Mouse (Mus musculus) granulocyte monocyte progenitor cell, adult 5-6 weeks (primary cell): ENCODE results near the gene Ncapg2. TPM values are rescaled to one million over a fixed set of nuclear protein-coding genes. Genes with fewer than 3 reads are reported as not detected.

ENCODE experiments used
- ATAC-seq: replicated peaks from 2 replicates; pipeline ENCODE4 v1.8.0; 2016; ENCODE audit warnings: mild to moderate bottlenecking, moderate TSS enrichment, inconsistent platforms; ENCODE audit not compliant: poor library complexity, severe bottlenecking
- total RNA-seq, 2 experiments: library from RNA; stranded (forward) in 1 of 2; stranded (reverse) in 1 of 2; fragments of 200-712, 200-1000 nt in 1 of 2; fragments of >200 nt in 1 of 2; fragmentation: Nextera tagmentation in 1 of 2; gene quantifications; 2 replicates each; pipeline ENCODE4 v1.2.3; 2014 to 2017

Gene Ncapg2
- total RNA-seq, 2 experiments from 2014 or later: 54.7 to 113 TPM

GRCm38 (mm10) chr12:116512482-116512881 lies 107.3 kb downstream of the Ncapg2 start:
- no peak for ATAC-seq

Other genes with a start within 250 kb of the Ncapg2 start
- gene Wdr60, start 142.4 kb upstream of the Ncapg2 start, total RNA-seq (2014; fragmentation: Nextera tagmentation): 5.0 and 6.9 TPM in 2 replicates
- 5.8 and 7.0 TPM in 2 replicates for gene Wdr60, start 142.4 kb upstream of the Ncapg2 start, total RNA-seq (2017)
- gene Gm11027, start 130.0 kb upstream of the Ncapg2 start, total RNA-seq (2014; fragmentation: Nextera tagmentation): not detected in 2 replicates
- gene Gm11027, start 130.0 kb upstream of the Ncapg2 start, total RNA-seq (2017): not detected in 2 replicates
- 29.1 and 32.8 TPM in 2 replicates for gene Esyt2, start 124.2 kb upstream of the Ncapg2 start, total RNA-seq (2014; fragmentation: Nextera tagmentation)
- 32.0 and 41.6 TPM in 2 replicates for gene Esyt2, start 124.2 kb upstream of the Ncapg2 start, total RNA-seq (2017)
- not detected in 2 replicates for gene Ptprn2, start 80.3 kb downstream of the Ncapg2 start, total RNA-seq (2014; fragmentation: Nextera tagmentation)
- gene Ptprn2, start 80.3 kb downstream of the Ncapg2 start, total RNA-seq (2017): not detected in 2 replicates